Mouse (Mus musculus) midbrain, embryonic 15.5 days (tissue): ENCODE data around the gene Sdk2. TPM values are rescaled to one million over a fixed set of nuclear protein-coding genes. Genes with fewer than 3 reads are reported as not detected.

ENCODE experiments used
- ATAC-seq: fragments of 200-750 bp; cut with Nextera tagmentation; replicated peaks from 2 replicates; pipeline ENCODE4 v1.8.0; 2017; ENCODE audit warnings: moderate TSS enrichment
- H3K27ac ChIP-seq: fragments of 300-500 bp; sonication (generic); 2 replicates; pipeline ENCODE4 v1.5.1; 2015; ENCODE audit warnings: mild to moderate bottlenecking, inconsistent platforms
- H3K27me3 ChIP-seq: fragments of 300-500 bp; sonication (generic); replicated peaks from 2 replicates; pipeline ENCODE4 v1.6.1; 2015; ENCODE audit warnings: inconsistent platforms
- H3K36me3 ChIP-seq: fragments of 300-500 bp; sonication (generic); replicated peaks from 2 replicates; pipeline ENCODE4 v1.6.1; 2015; ENCODE audit warnings: inconsistent platforms
- H3K4me1 ChIP-seq: fragments of 300-500 bp; sonication (generic); 2 replicates; pipeline ENCODE4 v1.6.1; 2015; ENCODE audit warnings: inconsistent platforms
- H3K4me2 ChIP-seq: fragments of 300-500 bp; sonication (generic); 2 replicates; pipeline ENCODE4 v1.6.1; 2015; ENCODE audit warnings: inconsistent platforms, mild to moderate bottlenecking, moderate library complexity
- H3K4me3 ChIP-seq: fragments of 300-500 bp; sonication (generic); 2 replicates; pipeline ENCODE4 v1.5.1; 2015; ENCODE audit warnings: mild to moderate bottlenecking, inconsistent platforms
- H3K9ac ChIP-seq: fragments of 300-500 bp; sonication (generic); 2 replicates; pipeline ENCODE4 v1.6.1; 2015; ENCODE audit warnings: mild to moderate bottlenecking, inconsistent platforms
- H3K9me3 ChIP-seq: fragments of 300-500 bp; sonication (generic); 2 replicates; pipeline ENCODE4 v1.6.1; 2016; ENCODE audit warnings: inconsistent platforms
- WGBS: fragments of 180-500 bp; shearing (Covaris S2); methylation state at CpG from one replicate; pipeline ENCODE4 v1.1.7; 2015; ENCODE audit warnings: mixed read lengths; 5-methylcytosine and 5-hydroxymethylcytosine counted together
- polyA plus RNA-seq: library from polyadenylated mRNA; unstranded; fragments of >200 nt; fragmentation: Nextera tagmentation; extraction: Ambion mirVana; gene quantifications from 2 replicates; pipeline ENCODE4 v1.2.1, GENCODE M21; 2015

The Sdk2 gene
- polyA plus RNA-seq, 1 experiment from 2014 or later: 6.0 TPM

GRCm38 (mm10) chr11:113736848-113737552 lies 329.8 kb downstream of the Sdk2 start:
- Histone ChIP-seq H3K9me3 (no peaks in the 10 kb centered on the region), H3K4me2 (no peak overlapping the region), H3K27ac (no peak overlapping the region), H3K4me1 (peaks cover 10% of the 10 kb centered on the region), H3K4me3 (no peak overlapping the region), H3K9ac (no peak overlapping the region), H3K27me3 (no peaks in the 10 kb centered on the region), H3K36me3 (no peaks in the 10 kb centered on the region)
- WGBS: 83% methylated on average over 11 of the region's 11 CpGs
- ATAC-seq: no peak

- Histone ChIP-seq H3K4me1 (peaks cover 10% of the 10 kb centered on the region), H3K27me3 (no peaks in the 10 kb centered on the region), H3K9ac (no peak overlapping the region), H3K36me3 (no peaks in the 10 kb centered on the region), H3K27ac (no peak overlapping the region), H3K4me2 (no peak overlapping the region), H3K4me3 (no peak overlapping the region), H3K9me3 (no peaks in the 10 kb centered on the region)
- 76% methylated on average over 6 of the region's 6 CpGs for WGBS
- ATAC-seq: no peak
These were observed 331.7 kb downstream of the Sdk2 start for GRCm38 (mm10) chr11:113735151-113735550.

DNA sequence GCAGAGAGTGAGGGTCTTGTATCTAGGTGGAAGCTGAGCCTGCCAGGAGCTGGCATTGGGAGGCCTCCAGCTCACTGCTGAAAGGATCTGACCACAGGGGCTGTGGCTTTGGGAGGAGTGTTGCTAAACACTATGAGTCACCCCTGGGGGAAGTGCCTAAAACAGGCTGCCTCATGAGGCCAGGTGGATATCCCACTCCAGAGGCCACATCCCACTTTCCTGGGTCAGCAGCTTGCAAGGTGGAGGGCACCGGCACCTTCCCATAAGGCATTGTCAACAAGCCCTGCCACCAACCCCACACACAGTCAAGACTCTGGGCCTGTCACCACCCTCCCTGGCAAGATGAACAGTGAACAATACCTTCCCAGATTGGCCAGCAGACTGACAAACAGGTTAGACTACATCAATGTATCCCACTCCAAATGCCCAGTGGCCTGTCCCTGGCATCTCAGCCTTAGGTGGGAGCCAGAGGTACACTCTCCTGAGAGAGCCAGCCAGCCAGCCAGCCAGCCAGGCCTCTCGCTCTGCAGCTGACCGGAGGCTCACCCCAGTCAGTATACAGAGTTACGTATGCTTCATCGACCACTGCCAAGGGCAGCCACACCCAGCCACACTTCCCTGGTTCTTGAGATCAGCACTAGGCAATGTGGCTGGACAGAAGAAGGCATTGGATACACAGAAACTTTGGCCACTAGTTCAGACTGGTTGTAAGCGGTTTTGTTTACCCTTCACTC lies 333.0 kb downstream of the Sdk2 start:
- ATAC-seq: no peak
- H3K4me2 ChIP-seq: no peak overlapping the region
- H3K27ac ChIP-seq: no peak overlapping the region
- no peak overlapping the region for H3K4me3 ChIP-seq
- 62% methylated on average over 6 of the region's 6 CpGs for WGBS
- no peak overlapping the region for H3K9ac ChIP-seq
- no peaks in the 10 kb centered on the region for H3K9me3 ChIP-seq
- H3K36me3 ChIP-seq: peaks cover 1% of the 10 kb centered on the region
- no peaks in the 10 kb centered on the region for H3K27me3 ChIP-seq
- H3K4me1 ChIP-seq: peaks cover 10% of the 10 kb centered on the region

GRCm38 (mm10) chr11:113731945-113732612 lies 334.8 kb downstream of the Sdk2 start:
- H3K9ac ChIP-seq: no peak overlapping the region
- peaks cover 4% of the 10 kb centered on the region; the same call in 1 of the 2 replicates for H3K4me1 ChIP-seq
- H3K9me3 ChIP-seq: no peaks in the 10 kb centered on the region
- no peak overlapping the region for H3K27ac ChIP-seq
- no peak overlapping the region for H3K4me2 ChIP-seq
- no peak overlapping the region for H3K4me3 ChIP-seq
- 93% methylated on average over 10 of the region's 10 CpGs for WGBS
- no peaks in the 10 kb centered on the region for H3K27me3 ChIP-seq
- H3K36me3 ChIP-seq: peaks cover 11% of the 10 kb centered on the region
- ATAC-seq: no peak

GRCm38 (mm10) chr11:113730879-113731278 lies 336.0 kb downstream of the Sdk2 start:
- Histone ChIP-seq H3K9me3 (no peaks in the 10 kb centered on the region), H3K27ac (no peak overlapping the region), H3K4me1 (peaks cover 3% of the 10 kb centered on the region; the same call in 1 of the 2 replicates), H3K27me3 (no peaks in the 10 kb centered on the region), H3K9ac (no peak overlapping the region), H3K36me3 (peaks cover 17% of the 10 kb centered on the region), H3K4me3 (no peak overlapping the region), H3K4me2 (no peak overlapping the region)
- ATAC-seq: no peak
- 82% methylated on average over 3 of the region's 3 CpGs for WGBS

- Histone ChIP-seq H3K27ac (no peak overlapping the region), H3K9me3 (no peaks in the 10 kb centered on the region), H3K4me3 (no peak overlapping the region), H3K36me3 (peaks cover 17% of the 10 kb centered on the region), H3K9ac (no peak overlapping the region), H3K4me1 (peaks cover 3% of the 10 kb centered on the region; the same call in 1 of the 2 replicates), H3K27me3 (no peaks in the 10 kb centered on the region), H3K4me2 (no peak overlapping the region)
- 61% methylated on average over 8 of the region's 8 CpGs for WGBS
- ATAC-seq: no peak
These were observed 336.9 kb downstream of the Sdk2 start for GRCm38 (mm10) chr11:113729917-113730316.

GRCm38 (mm10) chr11:113729239-113729638 lies 337.6 kb downstream of the Sdk2 start:
- Histone ChIP-seq H3K36me3 (peaks cover 17% of the 10 kb centered on the region), H3K9ac (no peak overlapping the region), H3K27ac (no peak overlapping the region), H3K4me3 (no peak overlapping the region), H3K4me2 (no peak overlapping the region), H3K9me3 (no peaks in the 10 kb centered on the region), H3K27me3 (no peaks in the 10 kb centered on the region), H3K4me1 (0 out of 2 replicates have a peak, but pooled peaks cover 3% of the 10 kb centered on the region)
- 77% methylated on average over 21 of the region's 21 CpGs for WGBS
- no peak for ATAC-seq

DNA sequence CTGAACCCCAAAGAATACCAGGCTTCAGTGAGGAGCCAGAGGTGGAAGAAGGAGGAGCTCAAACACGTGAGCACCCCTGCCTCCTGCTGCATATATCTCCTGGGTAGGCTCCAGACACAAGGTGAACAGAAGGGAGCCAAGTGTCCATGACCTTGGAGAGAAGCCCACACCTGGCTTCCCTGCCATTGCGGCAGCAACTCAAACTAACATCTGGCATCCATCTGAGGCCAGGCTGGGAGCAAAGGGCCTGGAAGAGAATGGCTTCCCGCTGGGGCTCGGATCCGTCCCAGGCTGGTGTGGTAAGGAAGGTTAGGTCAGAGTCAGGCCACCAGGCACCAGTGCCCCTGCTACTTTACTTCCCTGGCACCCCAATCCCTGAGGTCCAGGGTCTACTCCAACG lies 338.9 kb downstream of the Sdk2 start:
- no peak overlapping the region for H3K27ac ChIP-seq
- no peaks in the 10 kb centered on the region for H3K27me3 ChIP-seq
- 76% methylated on average over 6 of the region's 6 CpGs for WGBS
- no peaks in the 10 kb centered on the region for H3K9me3 ChIP-seq
- no peak for ATAC-seq
- no peak overlapping the region for H3K4me2 ChIP-seq
- H3K4me1 ChIP-seq: no peaks in the 10 kb centered on the region
- H3K9ac ChIP-seq: no peak overlapping the region
- H3K36me3 ChIP-seq: peaks cover 17% of the 10 kb centered on the region
- no peak overlapping the region for H3K4me3 ChIP-seq

DNA sequence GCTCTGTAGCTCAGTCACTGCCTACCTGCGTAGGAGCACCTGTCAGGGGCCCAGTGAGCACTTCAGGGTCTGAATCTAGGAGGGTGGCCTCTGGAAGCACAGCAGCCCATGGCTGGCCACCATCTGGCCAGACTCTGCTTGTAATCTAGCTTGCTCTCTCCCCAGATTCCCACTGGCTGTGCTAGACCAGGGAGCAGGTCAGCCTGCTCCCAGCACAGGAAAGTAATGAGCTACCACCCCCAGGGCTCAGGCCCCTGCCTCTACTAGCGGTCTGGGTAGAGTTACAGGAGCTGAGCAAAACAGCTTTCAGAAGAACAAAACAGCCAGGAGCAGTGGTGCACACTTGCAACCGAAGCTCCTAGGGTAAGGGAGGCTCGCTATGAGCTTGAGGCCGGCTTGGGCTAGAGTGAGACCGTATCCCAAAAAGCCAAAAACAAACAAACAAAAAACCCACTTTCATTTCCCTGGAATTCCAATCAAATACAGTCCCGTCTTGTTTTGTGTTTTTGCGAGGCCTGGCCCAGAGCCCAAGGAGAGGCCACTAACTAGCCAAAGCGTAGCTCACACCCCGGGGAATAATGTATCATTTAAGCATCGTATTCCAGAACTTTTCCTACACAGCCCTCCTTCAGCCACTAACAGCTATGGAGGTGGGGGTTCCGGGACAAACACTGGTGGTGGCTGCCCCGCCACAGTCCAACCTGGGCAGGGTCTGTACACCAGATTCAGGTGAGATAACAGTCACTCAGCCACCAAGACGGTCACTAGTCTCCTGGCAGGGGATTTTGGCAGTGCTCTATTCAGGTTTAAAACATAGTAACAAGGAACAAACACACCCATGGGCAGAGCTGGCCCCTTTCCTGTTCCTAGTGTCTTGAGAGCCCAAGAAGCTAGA lies 339.6 kb downstream of the Sdk2 start:
- no peak for ATAC-seq
- no peaks in the 10 kb centered on the region for H3K27me3 ChIP-seq
- H3K9ac ChIP-seq: no peak overlapping the region
- no peaks in the 10 kb centered on the region for H3K9me3 ChIP-seq
- no peak overlapping the region for H3K4me3 ChIP-seq
- no peak overlapping the region for H3K27ac ChIP-seq
- no peaks in the 10 kb centered on the region for H3K4me1 ChIP-seq
- peaks cover 17% of the 10 kb centered on the region for H3K36me3 ChIP-seq
- H3K4me2 ChIP-seq: no peak overlapping the region
- WGBS: 88% methylated on average over 14 of the region's 14 CpGs
